Mouse (Mus musculus) forebrain, postnatal 0 days (tissue): ENCODE measurements at regions not wholly inside any gene's neighbourhood (a gene's known extent, or its start where the extent isn't known, plus 50 kb on each side); places are given as distances from the start of the nearest gene placed in this dataset.

ENCODE experiments used
- ATAC-seq: fragments of 200-750 bp; cut with Nextera tagmentation; 2 replicates; pipeline ENCODE4 v1.8.0; 2017; ENCODE audit warnings: mild to moderate bottlenecking, moderate library complexity
- DNase-seq: peaks from one replicate; pipeline ENCODE4 v3.0.0-alpha.2; 2015
- H3K27ac ChIP-seq: fragments of 300-500 bp; sonication (generic); 2 replicates; pipeline ENCODE4 v1.5.1; 2014; ENCODE audit warnings: low read depth, mild to moderate bottlenecking, antibody characterized with exemption, low read length, moderate library complexity, mixed read lengths
- H3K27me3 ChIP-seq: fragments of 300-500 bp; sonication (generic); 2 replicates; pipeline ENCODE4 v1.6.1; 2014; ENCODE audit warnings: mild to moderate bottlenecking, low read length, mixed read lengths; ENCODE audit not compliant: insufficient read depth
- H3K36me3 ChIP-seq: fragments of 300-500 bp; sonication (generic); 2 replicates; pipeline ENCODE4 v1.6.1; 2014; ENCODE audit warnings: mild to moderate bottlenecking, moderate library complexity; ENCODE audit not compliant: insufficient read depth
- H3K4me1 ChIP-seq: fragments of 300-500 bp; sonication (generic); 2 replicates; pipeline ENCODE4 v1.6.1; 2014; ENCODE audit warnings: antibody characterized with exemption; ENCODE audit not compliant: insufficient read depth
- H3K4me2 ChIP-seq: fragments of 300-500 bp; sonication (generic); 2 replicates; pipeline ENCODE4 v1.6.1; 2014; ENCODE audit warnings: low read depth, mild to moderate bottlenecking, moderate library complexity
- H3K4me3 ChIP-seq: fragments of 300-500 bp; sonication (generic); 2 replicates; pipeline ENCODE4 v1.5.1; 2014; ENCODE audit warnings: low read depth, low read length, mixed read lengths
- H3K9ac ChIP-seq: fragments of 300-500 bp; sonication (generic); 2 replicates; pipeline ENCODE4 v1.6.1; 2014; ENCODE audit warnings: mild to moderate bottlenecking
- H3K9me3 ChIP-seq: fragments of 300-500 bp; sonication (generic); 2 replicates; pipeline ENCODE4 v1.6.1; 2016; ENCODE audit warnings: low read length
- CTCF ChIP-seq: sonication (generic); IDR thresholded peaks from 2 replicates; pipeline ENCODE4 v1.5.1; 2016; ENCODE audit warnings: antibody characterized with exemption, control low read depth, low read depth
- WGBS: fragments of 180-500 bp; shearing (Covaris S2); extraction: QIAGEN DNeasy Blood & Tissue Kit; methylation state at CpG from one replicate; pipeline ENCODE4 v1.1.7; 2014; 5-methylcytosine and 5-hydroxymethylcytosine counted together

GRCm38 (mm10) chr9:89487601-89488000 lies 135.3 kb downstream of the Minar1 start:
- no peak for ATAC-seq
- no peak for TF ChIP-seq CTCF
- 84% methylated on average over 4 of the region's 4 CpGs for WGBS

GRCm38 (mm10) chr9:89479406-89479805 lies 143.5 kb downstream of the Minar1 start:
- H3K9ac ChIP-seq, result no peak overlapping the region
- H3K4me3 ChIP-seq, result no peak overlapping the region
- DNase-seq (no peak), ATAC-seq (no peak)
- no peaks in the 10 kb centered on the region for H3K36me3 ChIP-seq
- H3K9me3 ChIP-seq, result no peaks in the 10 kb centered on the region
- no peak for TF ChIP-seq CTCF
- H3K4me2 ChIP-seq, result no peak overlapping the region
- no peaks in the 10 kb centered on the region for H3K27me3 ChIP-seq
- 86% methylated on average over 3 of the region's 3 CpGs for WGBS
- H3K4me1 ChIP-seq, result no peaks in the 10 kb centered on the region
- no peak overlapping the region for H3K27ac ChIP-seq

More at GRCm38 (mm10) chr9:89487601-89488000, 135.3 kb downstream of the Minar1 start:
- Histone ChIP-seq H3K4me3 (no peak overlapping the region), H3K27me3 (no peaks in the 10 kb centered on the region), H3K9me3 (no peaks in the 10 kb centered on the region), H3K36me3 (no peaks in the 10 kb centered on the region), H3K27ac (no peak overlapping the region), H3K9ac (no peak overlapping the region), H3K4me2 (no peak overlapping the region), H3K4me1 (no peaks in the 10 kb centered on the region)
- DNase-seq, result no peak

- Histone ChIP-seq H3K4me3 (no peak overlapping the region), H3K27me3 (no peaks in the 10 kb centered on the region), H3K36me3 (no peaks in the 10 kb centered on the region), H3K4me2 (no peak overlapping the region), H3K9me3 (no peaks in the 10 kb centered on the region), H3K4me1 (no peaks in the 10 kb centered on the region), H3K9ac (no peak overlapping the region), H3K27ac (no peak overlapping the region)
- peak; percentile 16; the same call in 1 of the 2 replicates for ATAC-seq
- 38% methylated on average over 5 of the region's 5 CpGs for WGBS
- peak; percentile 27 for DNase-seq
- peak; percentile 62 for TF ChIP-seq CTCF
These were observed 161.7 kb downstream of the Minar1 start for GRCm38 (mm10) chr9:89461190-89461589.

- 93% methylated on average over 3 of the region's 3 CpGs for WGBS
- H3K27me3 ChIP-seq, result no peaks in the 10 kb centered on the region
- no peak overlapping the region for H3K4me3 ChIP-seq
- DNase-seq (no peak), ATAC-seq (no peak)
- no peaks in the 10 kb centered on the region for H3K4me1 ChIP-seq
- no peak overlapping the region for H3K9ac ChIP-seq
- no peaks in the 10 kb centered on the region for H3K36me3 ChIP-seq
- no peak overlapping the region for H3K4me2 ChIP-seq
- TF ChIP-seq CTCF, result no peak
- no peaks in the 10 kb centered on the region for H3K9me3 ChIP-seq
- no peak overlapping the region for H3K27ac ChIP-seq
These were observed 166.3 kb downstream of the Minar1 start for GRCm38 (mm10) chr9:89456666-89457065.

GRCm38 (mm10) chr9:89449656-89450055 lies 173.3 kb downstream of the Minar1 start:
- no peak for TF ChIP-seq CTCF
- no peak for ATAC-seq
- H3K9me3 ChIP-seq, result no peaks in the 10 kb centered on the region
- no peak overlapping the region for H3K27ac ChIP-seq
- H3K4me1 ChIP-seq, result no peaks in the 10 kb centered on the region
- 92% methylated on average over 6 of the region's 6 CpGs for WGBS
- no peaks in the 10 kb centered on the region for H3K36me3 ChIP-seq
- no peak for DNase-seq
- no peak overlapping the region for H3K4me3 ChIP-seq
- no peaks in the 10 kb centered on the region for H3K27me3 ChIP-seq
- no peak overlapping the region for H3K4me2 ChIP-seq
- no peak overlapping the region for H3K9ac ChIP-seq
